Mouse (Mus musculus) fibroblast of lung, adult 2 months (primary cell): ENCODE data around the gene Coq4.
"Not testable (repeated sequence)": the region's sequence is repeated elsewhere in the genome, so short reads cannot be mapped to it uniquely, and the experiment has no call there.

Experiments
- DNase-seq: peaks from one replicate; pipeline ENCODE4 v3.0.0-alpha.2; 2011; ENCODE audit warnings: low read depth

The Coq4 gene

GRCm38 (mm10) chr2:29787104-29787917, at the start of gene Coq4:
TSS of gene Coq4 (plus strand) at chr2:29787493.
- peak; percentile 90 for DNase-seq

GRCm38 (mm10) chr2:29738799-29739198, 48.5 kb upstream of the Coq4 start:
- DNase-seq: no peak

GRCm38 (mm10) chr2:29739368-29739767, 47.9 kb upstream of the Coq4 start:
- DNase-seq: no peak

- DNase-seq: no peak
These were observed 46.1 kb upstream of the Coq4 start for GRCm38 (mm10) chr2:29741207-29741606.

- DNase-seq: no peak
These were observed 43.0 kb upstream of the Coq4 start for GRCm38 (mm10) chr2:29744256-29744655.

- DNase-seq: no peak
These were observed 40.0 kb upstream of the Coq4 start for GRCm38 (mm10) chr2:29747188-29747782.

- DNase-seq: no peak
These were observed 39.4 kb upstream of the Coq4 start for GRCm38 (mm10) chr2:29747852-29748251.

GRCm38 (mm10) chr2:29748499-29748898, 38.8 kb upstream of the Coq4 start:
- no peak for DNase-seq

- DNase-seq: no peak
These were observed 35.8 kb upstream of the Coq4 start, which contains the start of gene Gm13420 for GRCm38 (mm10) chr2:29751497-29751896. TSS of gene Gm13420 (minus strand) at chr2:29751685.

- no peak for DNase-seq
These were observed 34.9 kb upstream of the Coq4 start for GRCm38 (mm10) chr2:29752397-29752796.

- no peak for DNase-seq
These were observed 31.6 kb upstream of the Coq4 start for GRCm38 (mm10) chr2:29755693-29756092.

- peak; percentile 21 for DNase-seq
These were observed 22.5 kb upstream of the Coq4 start for GRCm38 (mm10) chr2:29764831-29765230.

- no peak for DNase-seq
These were observed 19.1 kb upstream of the Coq4 start for GRCm38 (mm10) chr2:29767976-29768709.

GRCm38 (mm10) chr2:29768901-29769300, 18.4 kb upstream of the Coq4 start:
- no peak for DNase-seq

GRCm38 (mm10) chr2:29770162-29770561, 17.1 kb upstream of the Coq4 start:
- DNase-seq: no peak

- DNase-seq: peak; percentile 60
These were observed 15.5 kb upstream of the Coq4 start for GRCm38 (mm10) chr2:29771611-29772461.

- no peak for DNase-seq
These were observed 14.0 kb upstream of the Coq4 start for GRCm38 (mm10) chr2:29773323-29773722.

GRCm38 (mm10) chr2:29781256-29781655, 6.0 kb upstream of the Coq4 start:
- DNase-seq: not testable (repeated sequence)

- no peak for DNase-seq
These were observed 3.0 kb upstream of the Coq4 start for GRCm38 (mm10) chr2:29784290-29784689.

- peak; percentile 53 for DNase-seq
These were observed 816 bp downstream of the Coq4 start, which contains the start of gene Trub2 for GRCm38 (mm10) chr2:29787937-29788681. TSS of gene Trub2 (minus strand) at chr2:29788502.
